Mouse (Mus musculus): ENCODE data around the gene Kif2c. TPM values are rescaled to one million over a fixed set of nuclear protein-coding genes. Genes with fewer than 3 reads are reported as not detected.

The Kif2c gene
- polyA plus RNA-seq, 1 experiment from 2014 or later = 68.4 TPM

DNA sequence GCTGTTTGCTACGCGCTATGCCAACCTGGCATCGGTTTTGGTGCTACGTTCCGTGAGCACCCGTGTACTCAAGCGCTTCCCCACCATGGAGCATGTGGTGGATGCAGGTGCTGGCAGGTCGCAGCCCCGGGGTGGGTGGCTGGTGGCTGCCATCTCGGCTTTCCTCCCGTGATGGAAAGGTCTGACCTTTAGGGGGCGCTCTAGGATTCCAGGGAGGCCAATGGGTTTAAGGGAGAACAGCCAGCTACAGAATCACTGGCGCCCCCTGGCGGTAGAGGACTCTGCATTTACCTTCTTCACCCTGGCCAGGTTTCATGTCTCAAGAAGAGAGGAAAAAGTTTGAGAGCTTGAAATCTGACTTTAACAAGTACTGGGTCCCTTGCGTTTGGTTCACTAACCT is 36.3 kb downstream of the Kif2c start:
- no peak overlapping the region for H3K4me3 ChIP-seq
- H3K9ac ChIP-seq = no peak overlapping the region
- no peak overlapping the region for H3K4me2 ChIP-seq
- no peaks in the 10 kb centered on the region for H3K4me1 ChIP-seq
- no peak overlapping the region for H3K27ac ChIP-seq
- H3K36me3 ChIP-seq (ENCODE audit: poor library complexity, severe bottlenecking) = peaks cover 40% of the 10 kb centered on the region
- no peaks in the 10 kb centered on the region for H3K9me3 ChIP-seq (replicated peaks)
- no peak; the same call in 1 of the 2 replicates for ATAC-seq
- WGBS = 27% methylated on average over 15 of the region's 15 CpGs
- no peaks in the 10 kb centered on the region for H3K27me3 ChIP-seq

DNA sequence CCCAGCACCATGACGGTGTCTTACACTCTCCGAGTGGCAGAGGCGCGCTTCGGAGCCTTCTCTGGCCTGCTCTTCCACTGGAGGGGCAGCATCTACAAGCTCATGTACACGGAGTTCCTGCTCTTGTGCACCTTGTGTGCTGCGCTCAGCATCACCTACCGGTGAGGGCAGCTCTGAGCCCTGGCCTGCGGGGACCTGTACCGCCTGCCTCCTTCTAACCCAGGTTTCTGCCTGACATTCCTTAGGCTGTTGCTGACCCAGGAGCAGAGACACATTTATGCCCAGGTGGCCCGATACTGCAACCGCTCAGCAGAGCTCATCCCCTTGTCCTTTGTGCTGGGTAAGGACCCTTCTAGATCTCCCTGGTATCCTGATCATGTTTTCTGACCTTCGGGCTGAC is 37.2 kb downstream of the Kif2c start:
- Histone ChIP-seq H3K27me3 (no peaks in the 10 kb centered on the region), H3K4me3 (no peak overlapping the region)

DNA sequence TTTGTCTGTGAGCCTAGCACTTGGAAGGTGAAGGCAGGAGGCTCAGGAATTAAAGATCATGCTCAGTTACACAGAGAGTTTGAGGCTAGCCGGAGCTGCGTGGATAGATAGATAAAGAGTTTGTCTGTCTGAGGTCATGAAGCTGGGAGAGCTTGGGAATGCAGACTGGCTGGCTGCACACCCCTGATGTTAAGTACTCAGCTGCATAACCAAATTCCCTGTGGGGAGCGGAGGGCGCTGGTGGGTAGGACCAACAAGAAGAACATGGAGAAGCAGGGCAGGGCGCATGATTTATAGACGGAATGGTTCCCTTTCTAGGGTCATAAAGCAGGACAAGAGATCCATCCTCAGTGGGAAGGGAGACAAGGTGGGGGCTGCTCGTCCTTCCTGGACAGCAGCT is 39.4 kb downstream of the Kif2c start:
- Histone ChIP-seq H3K27ac (no peak overlapping the region), H3K9me3 (replicated peaks) (no peaks in the 10 kb centered on the region), H3K36me3 (ENCODE audit: poor library complexity, severe bottlenecking) (peaks cover 8% of the 10 kb centered on the region; the same call in 1 of the 2 replicates), H3K4me2 (no peak overlapping the region), H3K9ac (no peak overlapping the region), H3K27me3 (no peaks in the 10 kb centered on the region), H3K4me1 (no peaks in the 10 kb centered on the region), H3K4me3 (no peak overlapping the region)
- WGBS = 71% methylated on average over 7 of the region's 7 CpGs
- no peak for ATAC-seq

More for the DNA sequence above, 37.2 kb downstream of the Kif2c start:
- H3K36me3 ChIP-seq (ENCODE audit: poor library complexity, severe bottlenecking) = peaks cover 30% of the 10 kb centered on the region
- no peak overlapping the region for H3K9ac ChIP-seq
- H3K27ac ChIP-seq = no peak overlapping the region
- no peak for ATAC-seq
- H3K9me3 ChIP-seq (replicated peaks) = no peaks in the 10 kb centered on the region
- 91% methylated on average over 13 of the region's 13 CpGs for WGBS
- no peak overlapping the region for H3K4me2 ChIP-seq
- H3K4me1 ChIP-seq = no peaks in the 10 kb centered on the region

DNA sequence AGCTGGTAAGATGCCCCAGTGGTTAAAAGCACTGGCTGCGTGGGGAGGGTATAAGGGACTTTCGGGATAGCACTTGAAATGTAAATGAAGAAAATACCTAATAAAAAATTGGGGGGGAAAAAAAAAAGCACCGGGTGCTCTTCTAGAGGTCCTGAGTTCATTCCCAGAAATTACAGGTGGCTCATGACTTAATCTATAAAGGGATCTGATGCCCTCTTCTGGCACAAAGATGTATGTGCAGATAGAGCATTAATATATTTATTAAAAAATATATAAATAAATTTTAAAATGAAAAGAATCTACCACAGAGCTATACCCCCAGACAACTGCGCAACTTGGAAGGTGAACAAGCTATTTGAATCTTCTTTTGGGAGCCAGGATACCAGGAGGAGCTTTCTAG is 41.8 kb downstream of the Kif2c start:
- ATAC-seq = no peak
- H3K9me3 ChIP-seq (replicated peaks) = no peaks in the 10 kb centered on the region
- H3K9ac ChIP-seq = no peak overlapping the region
- H3K4me3 ChIP-seq = no peak overlapping the region
- H3K4me1 ChIP-seq = no peaks in the 10 kb centered on the region
- no peak overlapping the region for H3K4me2 ChIP-seq
- WGBS = 37% methylated on average over 4 of the region's 4 CpGs
- H3K27me3 ChIP-seq = no peaks in the 10 kb centered on the region
- no peak overlapping the region for H3K27ac ChIP-seq
- no peaks in the 10 kb centered on the region for H3K36me3 ChIP-seq (ENCODE audit: poor library complexity, severe bottlenecking)

DNA sequence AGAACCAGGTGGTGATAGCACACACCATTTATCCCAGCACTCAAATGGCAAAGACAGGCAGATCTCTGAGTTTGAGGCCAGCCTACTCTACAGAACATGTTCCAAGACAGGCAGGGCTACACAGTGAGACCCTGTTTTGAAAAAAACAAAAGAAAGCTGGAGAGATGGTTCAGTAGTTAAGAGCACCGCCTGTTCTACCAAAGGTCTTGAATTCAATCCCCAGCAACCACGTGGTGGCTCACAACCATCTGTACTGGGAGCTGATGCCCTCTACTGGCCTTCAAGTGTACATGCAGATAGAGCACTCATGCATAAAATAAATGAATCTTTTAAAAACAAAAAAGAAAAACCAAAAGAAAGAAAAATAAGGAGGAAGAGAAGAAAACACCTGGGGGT is 43.2 kb downstream of the Kif2c start:
- Histone ChIP-seq H3K9me3 (replicated peaks) (no peaks in the 10 kb centered on the region), H3K9ac (no peak overlapping the region), H3K36me3 (ENCODE audit: poor library complexity, severe bottlenecking) (no peaks in the 10 kb centered on the region), H3K27ac (no peak overlapping the region), H3K4me2 (no peak overlapping the region), H3K4me1 (peaks cover 2% of the 10 kb centered on the region; the same call in 1 of the 2 replicates), H3K27me3 (no peaks in the 10 kb centered on the region), H3K4me3 (no peak overlapping the region)
- 1% methylated on average over 2 of the region's 2 CpGs for WGBS
- ATAC-seq = no peak

DNA sequence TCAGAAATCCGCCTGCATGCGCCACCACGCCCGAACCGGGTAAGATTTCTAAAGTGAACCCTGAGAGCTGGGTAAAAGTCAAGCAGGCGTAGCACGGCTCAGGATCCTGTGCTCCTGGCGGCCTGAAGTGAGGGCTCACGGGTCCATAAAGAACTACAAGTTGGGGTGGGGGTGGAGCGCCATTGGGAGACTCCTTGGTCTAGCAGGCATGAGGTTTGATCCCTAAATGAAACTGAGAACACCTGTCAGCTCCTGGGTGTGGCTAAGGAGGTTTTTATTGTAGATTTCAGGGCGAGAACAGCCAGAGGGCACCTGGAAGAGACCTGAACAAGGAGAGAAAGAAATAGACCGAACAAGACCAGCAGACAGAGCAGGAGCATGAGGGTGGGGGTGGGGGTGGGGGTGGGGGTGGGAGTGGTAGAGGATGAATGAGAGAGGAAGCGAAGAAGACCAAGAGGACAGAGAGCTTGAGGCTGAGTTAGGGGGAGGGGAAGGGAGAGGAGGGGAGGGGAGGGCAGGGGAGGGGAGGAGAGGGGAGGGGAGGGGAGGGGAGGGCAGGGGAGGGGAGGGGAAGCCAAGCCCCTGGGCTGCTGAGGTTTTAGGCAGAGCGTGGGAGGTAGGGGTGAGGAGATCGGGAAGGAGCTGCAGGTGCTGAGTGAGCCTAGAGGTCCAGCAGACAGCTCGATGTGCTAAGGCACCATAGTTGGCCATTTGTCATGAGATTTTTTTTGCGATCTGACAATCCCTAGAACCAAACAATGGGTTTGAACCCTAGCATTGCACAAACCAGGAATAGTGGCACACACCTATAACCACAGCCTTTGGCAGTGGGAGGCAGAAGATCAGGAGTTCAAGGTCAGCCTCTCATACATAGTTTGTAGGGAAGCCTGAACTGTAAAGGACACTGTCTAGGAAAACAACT is 43.9 kb downstream of the Kif2c start:
- Histone ChIP-seq H3K9ac (no peak overlapping the region), H3K4me2 (no peak overlapping the region), H3K4me1 (peaks cover 3% of the 10 kb centered on the region; the same call in 1 of the 2 replicates), H3K27ac (no peak overlapping the region), H3K9me3 (replicated peaks) (no peaks in the 10 kb centered on the region), H3K27me3 (no peaks in the 10 kb centered on the region), H3K36me3 (ENCODE audit: poor library complexity, severe bottlenecking) (no peaks in the 10 kb centered on the region), H3K4me3 (no peak overlapping the region)
- WGBS = 70% methylated on average over 16 of the region's 17 CpGs
- no peak for ATAC-seq

DNA sequence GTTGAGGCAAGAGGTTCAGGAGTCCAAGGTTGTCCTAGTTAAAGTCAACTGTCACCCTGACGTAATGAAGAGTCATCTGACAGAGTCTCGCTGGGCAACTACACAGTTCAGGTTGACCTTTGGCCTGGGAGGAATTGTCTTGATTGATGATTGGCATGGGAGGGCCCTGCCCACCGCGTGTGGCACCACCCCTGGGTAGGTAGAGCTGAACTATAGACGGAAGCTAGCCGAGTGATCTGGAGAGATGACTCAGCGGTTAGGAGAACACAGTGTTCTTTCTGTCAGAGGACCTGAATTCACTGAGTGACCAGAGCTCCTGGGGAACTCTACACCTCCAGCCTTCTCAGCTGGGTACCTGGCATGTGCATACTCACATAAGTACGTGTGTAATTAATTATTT is 46.4 kb downstream of the Kif2c start:
- H3K4me2 ChIP-seq = no peak overlapping the region
- 35% methylated on average over 8 of the region's 8 CpGs for WGBS
- H3K36me3 ChIP-seq (ENCODE audit: poor library complexity, severe bottlenecking) = no peaks in the 10 kb centered on the region
- ATAC-seq = no peak
- no peak overlapping the region for H3K9ac ChIP-seq
- H3K9me3 ChIP-seq (replicated peaks) = no peaks in the 10 kb centered on the region
- H3K4me3 ChIP-seq = no peak overlapping the region
- H3K27ac ChIP-seq = no peak overlapping the region
- H3K4me1 ChIP-seq = peaks cover 23% of the 10 kb centered on the region
- H3K27me3 ChIP-seq = peaks cover 19% of the 10 kb centered on the region; the same call in 1 of the 2 replicates

DNA sequence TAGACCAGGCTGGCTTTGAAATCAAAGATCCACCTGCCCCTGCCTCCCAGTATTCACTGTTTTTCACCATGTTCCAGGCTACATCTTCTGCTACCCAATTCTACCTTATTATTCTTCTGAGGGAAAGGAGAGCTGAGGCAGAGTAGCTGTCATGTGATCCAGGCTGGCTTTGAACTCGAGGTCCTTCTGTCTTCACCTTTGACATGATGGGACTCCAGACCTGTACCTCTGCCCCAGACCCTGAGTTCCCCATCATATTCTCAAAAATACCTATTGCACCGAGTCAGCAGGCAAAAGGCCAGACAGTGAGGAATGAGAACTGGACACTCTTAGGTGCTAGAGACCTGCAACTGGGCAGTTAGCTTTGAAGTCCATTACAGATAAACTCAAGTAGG is 47.8 kb downstream of the Kif2c start:
- Histone ChIP-seq H3K9me3 (replicated peaks) (no peaks in the 10 kb centered on the region), H3K4me1 (peaks cover 29% of the 10 kb centered on the region), H3K4me2 (peak overlapping the region; percentile 92; the same call in 1 of the 2 replicates), H3K27me3 (peaks cover 23% of the 10 kb centered on the region; the same call in 1 of the 2 replicates), H3K27ac (no peak overlapping the region), H3K36me3 (ENCODE audit: poor library complexity, severe bottlenecking) (peaks cover 12% of the 10 kb centered on the region; the same call in 1 of the 2 replicates), H3K9ac (no peak overlapping the region), H3K4me3 (no peak overlapping the region)
- ATAC-seq = no peak
- 42% methylated on average over 2 of the region's 2 CpGs for WGBS

DNA sequence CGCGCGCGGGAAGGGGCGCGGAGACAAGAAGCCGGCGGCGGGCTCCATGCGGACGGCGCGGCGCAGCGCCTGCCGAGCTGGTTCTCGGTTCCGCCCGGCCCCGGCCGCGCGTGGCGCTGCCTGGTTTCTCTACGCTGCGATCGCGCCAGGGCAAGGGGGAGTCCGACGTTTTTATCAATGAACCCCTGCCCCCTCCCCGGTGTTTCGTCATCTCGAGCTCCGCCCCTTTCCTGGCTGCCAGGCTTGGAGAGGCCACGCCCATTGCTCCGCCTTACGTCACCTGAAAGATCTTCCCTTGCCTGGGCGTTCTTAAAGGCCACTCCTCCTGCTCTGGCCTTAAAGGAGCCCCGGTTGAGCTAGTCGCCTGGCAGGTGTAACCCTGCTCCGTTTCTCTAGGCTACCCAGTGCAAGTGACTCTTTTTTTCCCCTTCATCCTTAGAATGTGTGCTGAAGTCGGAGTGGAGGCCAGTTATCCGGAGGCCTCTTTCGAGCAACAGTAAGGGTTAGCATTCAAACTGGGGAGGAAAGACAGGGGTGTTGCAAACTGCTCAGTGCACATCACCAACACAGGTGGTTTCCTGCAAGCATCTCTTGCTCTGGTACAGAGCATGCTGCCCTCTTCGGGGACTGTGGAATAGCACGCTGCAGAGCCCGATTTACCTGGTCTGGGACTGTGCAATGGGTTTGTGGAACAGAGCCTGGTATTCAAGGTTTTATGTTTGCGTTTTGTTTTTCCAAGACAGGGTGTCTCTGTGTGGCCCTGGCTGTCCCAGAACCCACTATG is 48.4 kb downstream of the Kif2c start, which contains the start of gene Plk3:
Gene Plk3, minus strand, starts transcription at position 147 of the 784 bp plus-strand sequence.
- peak; percentile 91 for ATAC-seq
- Histone ChIP-seq H3K9ac (peak within 1 kb of the TSS; percentile 77), H3K9me3 (replicated peaks) (no peaks in the 10 kb centered on the region), H3K36me3 (ENCODE audit: poor library complexity, severe bottlenecking) (peaks cover 18% of the 10 kb centered on the region; the same call in 1 of the 2 replicates), H3K4me3 (peak within 1 kb of the TSS; percentile 69), H3K4me2 (peak within 1 kb of the TSS; percentile 92), H3K27ac (peak within 1 kb of the TSS; percentile 40; the same call in 1 of the 2 replicates), H3K4me1 (peaks cover 29% of the 10 kb centered on the region), H3K27me3 (peaks cover 23% of the 10 kb centered on the region; the same call in 1 of the 2 replicates)
- 2% methylated on average over 48 of the region's 48 CpGs for whole genome bisulfite sequencing

DNA sequence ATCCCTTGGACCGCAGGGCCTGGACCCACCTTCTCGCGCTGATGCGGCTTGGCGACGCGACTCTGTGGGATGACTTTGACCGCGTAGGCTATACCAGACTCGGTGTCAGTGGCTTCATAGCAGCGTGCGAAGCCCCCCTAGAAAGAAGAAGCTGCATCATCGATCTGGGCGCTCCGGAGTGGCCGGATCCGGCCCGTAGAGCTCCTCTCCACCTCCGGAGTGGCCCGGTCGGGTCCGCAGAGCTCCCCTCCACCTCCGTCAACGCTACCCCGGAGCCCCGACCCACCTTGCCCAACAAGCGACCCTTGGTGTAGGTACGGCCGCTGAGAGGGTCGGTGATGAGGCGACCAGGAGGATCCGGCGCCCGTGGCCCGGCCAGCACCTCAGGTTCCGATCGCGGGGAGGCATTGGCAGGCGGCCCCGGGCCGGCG is 49.1 kb downstream of the Kif2c start:
- Histone ChIP-seq H3K9me3 (replicated peaks) (no peaks in the 10 kb centered on the region), H3K4me3 (peak overlapping the region; percentile 69), H3K9ac (peak overlapping the region; percentile 77), H3K27me3 (peaks cover 23% of the 10 kb centered on the region; the same call in 1 of the 2 replicates), H3K4me2 (peak overlapping the region; percentile 92), H3K27ac (peak overlapping the region; percentile 40; the same call in 1 of the 2 replicates), H3K4me1 (peaks cover 29% of the 10 kb centered on the region), H3K36me3 (ENCODE audit: poor library complexity, severe bottlenecking) (peaks cover 24% of the 10 kb centered on the region)
- peak; percentile 43; the same call in 1 of the 2 replicates for ATAC-seq
- WGBS = under 1% methylated on average over 42 of the region's 42 CpGs

DNA sequence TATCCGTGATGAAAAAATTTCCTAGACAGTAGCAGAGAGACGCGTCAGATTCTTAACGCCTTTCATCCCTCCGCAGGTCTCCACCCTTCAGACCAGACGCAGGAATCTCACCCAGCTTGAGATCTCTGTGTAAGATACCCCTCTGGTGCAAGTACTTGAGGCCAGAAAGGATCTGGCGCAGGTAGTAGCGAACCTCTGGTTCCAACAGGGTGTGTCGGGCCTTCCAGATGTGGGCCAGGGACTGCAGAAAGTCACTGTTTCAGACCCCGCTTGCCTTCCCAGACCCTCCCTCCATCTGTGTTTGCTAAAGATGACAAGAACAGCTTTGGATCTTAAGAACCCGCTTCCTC is 49.7 kb downstream of the Kif2c start:
- Histone ChIP-seq H3K9me3 (replicated peaks) (no peaks in the 10 kb centered on the region), H3K4me2 (peak overlapping the region; percentile 92)
- ATAC-seq = no peak

More for the DNA sequence above, 49.7 kb downstream of the Kif2c start:
- Histone ChIP-seq H3K9ac (peak overlapping the region; percentile 77), H3K4me1 (peaks cover 29% of the 10 kb centered on the region), H3K27ac (no peak overlapping the region), H3K36me3 (ENCODE audit: poor library complexity, severe bottlenecking) (peaks cover 27% of the 10 kb centered on the region), H3K4me3 (peak overlapping the region; percentile 69), H3K27me3 (peaks cover 23% of the 10 kb centered on the region; the same call in 1 of the 2 replicates)
- WGBS = 9% methylated on average over 11 of the region's 11 CpGs
